Mouse (Mus musculus): ENCODE results near the gene Zbtb1. TPM values are rescaled to one million over a fixed set of nuclear protein-coding genes. Genes with fewer than 3 reads are reported as not detected.
A peak's percentile ranks its signal among the peaks of the same experiment; 100 is the strongest.

The Zbtb1 gene
- 10 to 100 TPM; 20.2 to 26.2 (median 25.2) TPM for polyA plus RNA-seq (2017; shearing (Covaris generic))

DNA sequence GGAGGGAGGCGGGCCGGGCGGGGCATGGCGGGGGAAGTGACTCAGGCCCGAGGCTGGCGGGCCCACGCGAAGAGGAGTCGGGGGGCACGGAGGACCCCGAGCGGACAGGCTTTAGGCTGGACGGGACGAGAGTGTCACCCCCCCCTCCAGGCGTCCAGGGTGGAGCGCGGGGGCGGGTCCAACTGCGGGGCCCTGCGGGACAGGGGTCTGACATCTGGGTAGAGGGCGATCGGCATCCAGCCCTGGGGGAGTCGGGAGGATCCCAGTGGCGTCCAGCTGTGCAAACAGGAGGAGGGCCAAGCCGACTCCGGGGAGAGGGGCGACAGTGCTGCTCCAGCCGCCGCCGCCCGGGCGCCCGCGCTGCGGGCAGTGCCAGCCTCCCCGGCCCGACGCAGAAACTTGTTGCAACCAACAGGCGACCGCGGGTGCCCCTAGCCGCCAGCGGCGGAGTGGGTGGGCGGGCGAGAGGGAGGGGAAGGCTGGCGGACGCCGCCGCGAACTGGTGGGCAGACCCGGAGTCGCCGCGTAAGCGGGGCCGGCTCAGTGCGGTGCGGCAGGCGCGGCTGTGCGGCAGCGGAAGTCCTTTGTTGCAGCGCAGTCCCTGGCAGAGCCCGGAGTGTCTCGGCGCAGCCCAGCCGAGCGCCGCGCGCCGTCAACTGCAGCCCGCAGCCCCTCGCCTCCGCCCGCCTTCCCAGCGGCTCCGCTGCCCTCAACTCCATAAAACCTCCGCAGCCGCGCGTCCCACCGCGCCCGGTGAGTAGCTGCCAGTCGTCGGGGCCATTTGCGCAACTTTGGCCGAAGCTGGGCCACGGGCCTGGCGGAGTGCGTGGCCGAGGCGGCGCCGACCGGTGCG is at the start of gene Zbtb1:
TSS of gene Zbtb1 (plus strand) at position 289 of the 853 bp plus-strand sequence.
- ATAC-seq, result peak; percentile 24

DNA sequence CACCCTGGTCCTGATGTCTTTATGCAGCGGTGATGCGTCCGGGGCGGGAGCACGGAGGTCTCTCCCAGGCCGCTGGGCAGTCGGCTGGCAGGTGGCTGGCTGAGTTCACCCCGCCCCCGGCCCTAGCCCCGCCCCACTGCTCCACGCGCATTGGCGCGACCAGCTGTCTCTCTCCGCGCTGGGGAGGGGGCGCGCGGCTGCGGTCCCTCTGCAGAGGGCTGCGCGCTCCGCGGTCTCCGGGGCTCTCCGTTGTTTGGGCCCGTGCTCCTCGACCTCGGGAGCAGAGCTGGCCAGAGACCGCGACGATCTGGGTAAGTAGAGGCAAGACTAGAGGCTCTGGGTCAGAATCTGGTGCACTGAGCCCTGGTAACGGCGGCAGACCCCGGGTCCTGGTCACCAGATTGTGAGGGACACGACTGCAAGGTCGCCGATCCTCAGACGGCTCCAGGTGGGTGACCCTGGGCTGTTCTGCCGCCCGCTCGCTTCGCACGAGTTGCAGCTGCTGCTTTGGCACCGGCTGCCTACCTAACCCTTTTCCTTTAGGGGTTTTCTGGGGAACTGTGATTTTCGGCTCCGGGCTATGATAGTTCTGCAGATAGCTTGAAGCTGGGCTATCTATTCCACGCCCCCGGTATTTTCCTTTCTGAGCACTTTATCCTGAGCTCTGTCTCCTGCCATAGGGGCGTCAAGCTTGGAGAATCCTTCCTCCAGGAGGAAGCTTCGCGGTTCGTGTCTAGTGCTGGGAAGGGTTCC is 45.2 kb upstream of the Zbtb1 start, which contains the start of gene Akap5:
TSS of gene Akap5 (plus strand) at position 213 of the 753 bp plus-strand sequence.
- peak; percentile 60 for ATAC-seq

DNA sequence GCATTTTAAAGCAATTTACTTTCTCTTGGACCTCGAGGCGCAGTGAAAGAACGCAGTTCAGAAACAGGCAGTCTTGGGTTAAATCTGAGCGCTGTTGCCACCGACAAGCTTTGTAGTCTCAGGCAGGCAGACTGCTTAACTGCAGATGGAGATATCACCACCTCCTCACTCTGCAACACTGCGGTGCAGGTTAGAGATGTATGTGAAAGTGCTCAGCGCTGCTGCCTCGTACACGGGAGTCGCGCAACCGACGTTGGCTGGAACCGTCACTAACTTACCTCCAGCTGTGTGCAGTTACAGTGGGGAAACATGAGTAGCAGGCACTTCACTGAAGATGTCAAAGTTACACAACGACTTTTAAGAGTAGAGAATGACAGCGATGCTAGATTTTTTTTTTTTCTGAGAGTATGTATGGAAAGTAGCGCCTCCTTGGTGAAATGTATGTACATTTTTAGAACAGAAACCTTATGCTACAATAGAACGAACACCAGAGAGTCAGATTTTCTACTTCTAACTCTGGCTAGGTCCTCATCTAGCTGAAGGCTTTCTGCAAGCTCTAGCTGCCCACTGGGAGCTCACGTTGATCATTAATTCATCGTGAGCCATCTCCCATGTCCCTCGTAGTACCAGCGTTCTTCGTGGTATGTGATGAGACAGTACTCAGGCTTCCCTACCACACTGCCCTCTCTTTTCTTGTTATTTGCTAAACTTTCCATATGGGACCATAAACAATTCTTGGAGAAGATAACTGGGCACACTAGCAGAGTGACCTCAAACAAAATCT is 43.4 kb upstream of the Zbtb1 start:
- ATAC-seq, result no peak

DNA sequence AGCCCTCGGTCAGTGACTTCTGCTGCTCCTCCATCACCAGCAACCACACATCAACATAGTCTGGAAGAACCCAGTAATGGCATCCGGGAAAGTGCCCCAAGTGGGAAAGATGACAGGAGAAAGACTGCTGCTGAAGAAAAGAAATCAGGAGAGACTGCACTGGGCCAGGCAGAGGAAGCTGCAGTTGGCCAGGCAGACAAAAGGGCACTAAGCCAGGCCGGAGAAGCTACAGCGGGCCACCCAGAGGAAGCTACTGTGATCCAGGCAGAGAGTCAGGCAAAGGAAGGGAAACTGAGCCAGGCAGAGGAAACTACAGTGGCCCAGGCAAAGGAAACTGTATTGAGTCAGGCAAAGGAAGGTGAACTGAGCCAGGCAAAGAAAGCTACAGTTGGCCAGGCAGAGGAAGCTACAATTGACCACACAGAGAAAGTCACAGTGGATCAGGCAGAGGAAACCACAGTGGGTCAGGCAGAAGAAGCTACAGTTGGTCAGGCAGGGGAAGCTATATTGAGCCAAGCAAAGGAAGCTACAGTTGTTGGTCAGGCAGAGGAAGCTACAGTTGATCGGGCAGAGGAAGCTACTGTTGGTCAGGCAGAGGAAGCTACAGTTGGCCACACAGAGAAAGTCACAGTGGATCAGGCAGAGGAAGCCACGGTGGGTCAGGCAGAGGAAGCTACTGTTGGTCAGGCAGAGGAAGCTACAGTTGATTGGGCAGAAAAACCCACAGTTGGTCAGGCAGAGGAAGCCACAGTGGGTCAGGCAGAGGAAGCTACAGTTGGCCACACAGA is 41.3 kb upstream of the Zbtb1 start:
- ATAC-seq, result no peak

DNA sequence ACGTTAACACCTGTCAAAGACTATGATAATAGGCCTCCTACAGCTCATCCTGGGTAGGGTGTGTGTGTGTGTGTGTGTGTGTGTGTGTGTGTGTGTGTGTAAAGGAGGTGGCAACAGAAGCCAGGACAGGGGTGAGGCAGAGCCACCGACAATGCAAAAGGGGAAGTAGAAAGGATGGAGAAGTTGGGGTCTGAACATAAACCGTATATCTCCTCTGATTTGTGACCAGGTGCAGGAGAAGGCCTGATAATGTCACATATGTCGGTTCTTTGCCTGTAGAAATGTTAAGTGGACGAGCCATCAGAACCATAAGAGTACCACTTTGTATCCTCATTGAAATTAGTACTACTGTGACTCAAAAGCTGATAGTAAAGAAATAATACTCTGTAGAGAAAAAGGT is 36.4 kb upstream of the Zbtb1 start:
- no peak for ATAC-seq

DNA sequence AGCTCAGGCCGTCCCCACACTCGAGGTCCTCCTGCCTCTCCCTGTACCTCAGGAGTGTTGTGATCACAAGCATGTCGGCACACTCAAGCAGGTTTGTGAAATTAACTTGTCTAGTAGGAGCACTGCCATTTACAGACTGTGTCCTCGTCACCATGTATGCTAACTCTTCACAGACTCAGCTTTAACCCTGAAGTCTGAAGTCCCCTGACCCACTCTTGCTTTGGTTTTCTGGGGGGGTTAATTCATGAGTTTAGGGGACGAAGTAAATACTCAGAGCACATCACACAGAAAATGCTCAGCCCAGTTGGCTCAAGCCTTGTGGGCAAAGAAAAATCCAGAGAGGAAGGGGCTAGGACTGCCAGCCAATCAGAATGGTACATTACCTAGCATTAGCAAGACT is 34.4 kb upstream of the Zbtb1 start:
- no peak for ATAC-seq

DNA sequence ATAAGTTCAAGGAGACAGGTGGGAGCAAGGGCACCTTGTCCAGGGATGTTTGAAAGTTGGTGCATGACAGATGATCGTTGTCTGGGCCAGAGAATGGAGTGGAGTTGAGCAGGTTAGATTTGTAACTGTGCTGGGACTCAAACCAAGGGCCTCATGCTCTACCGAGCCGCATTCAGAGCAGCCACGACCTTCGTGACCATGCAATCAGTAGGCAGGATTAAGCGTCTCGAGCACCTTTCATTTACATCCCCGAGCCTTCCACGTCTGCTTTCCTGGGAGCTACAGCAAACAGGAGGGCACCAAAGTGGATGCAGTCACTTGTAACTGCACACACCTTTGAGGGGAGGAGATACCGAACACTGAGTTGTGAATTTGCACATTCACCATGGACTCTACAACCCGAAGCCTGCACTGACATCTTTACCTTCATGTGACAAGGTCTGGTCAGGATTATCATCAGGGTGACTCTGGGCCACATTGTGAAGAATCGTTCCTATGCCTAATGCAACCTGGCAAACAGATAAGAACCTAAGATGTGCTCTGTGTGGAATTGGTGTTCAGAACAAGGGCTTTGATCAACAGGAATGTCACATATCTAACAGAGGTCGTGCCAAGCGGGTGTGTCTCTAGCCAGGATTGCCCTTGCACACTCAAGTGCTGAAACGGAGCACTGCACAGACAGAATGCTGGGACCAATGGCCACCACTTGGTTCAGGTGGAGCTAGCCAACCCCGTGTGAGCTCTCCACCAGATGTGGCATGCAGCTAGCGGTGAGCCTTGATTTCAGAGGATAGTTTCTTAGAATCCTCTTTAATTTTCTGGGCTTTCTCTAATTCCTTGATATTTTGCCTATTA is 33.7 kb upstream of the Zbtb1 start:
- ATAC-seq, result no peak

DNA sequence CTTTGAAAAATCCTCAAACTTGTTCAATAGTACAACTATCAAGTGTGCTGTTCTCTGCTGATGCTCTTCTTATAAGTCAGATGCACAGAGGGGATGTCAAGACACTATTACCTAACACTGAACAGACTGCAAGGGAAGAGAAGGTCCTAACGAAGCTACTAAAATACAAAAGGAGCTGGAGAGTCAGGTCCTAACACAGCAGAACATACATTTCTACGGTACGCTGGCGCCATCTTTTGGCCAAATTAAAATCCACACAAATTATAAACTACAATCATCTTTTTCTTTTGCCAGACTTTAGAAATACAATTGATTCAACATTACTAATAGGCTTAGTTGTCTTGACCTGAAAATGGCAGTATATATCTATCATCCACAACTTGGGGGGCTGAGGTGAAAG is 29.0 kb upstream of the Zbtb1 start:
- ATAC-seq, result peak; percentile 43

DNA sequence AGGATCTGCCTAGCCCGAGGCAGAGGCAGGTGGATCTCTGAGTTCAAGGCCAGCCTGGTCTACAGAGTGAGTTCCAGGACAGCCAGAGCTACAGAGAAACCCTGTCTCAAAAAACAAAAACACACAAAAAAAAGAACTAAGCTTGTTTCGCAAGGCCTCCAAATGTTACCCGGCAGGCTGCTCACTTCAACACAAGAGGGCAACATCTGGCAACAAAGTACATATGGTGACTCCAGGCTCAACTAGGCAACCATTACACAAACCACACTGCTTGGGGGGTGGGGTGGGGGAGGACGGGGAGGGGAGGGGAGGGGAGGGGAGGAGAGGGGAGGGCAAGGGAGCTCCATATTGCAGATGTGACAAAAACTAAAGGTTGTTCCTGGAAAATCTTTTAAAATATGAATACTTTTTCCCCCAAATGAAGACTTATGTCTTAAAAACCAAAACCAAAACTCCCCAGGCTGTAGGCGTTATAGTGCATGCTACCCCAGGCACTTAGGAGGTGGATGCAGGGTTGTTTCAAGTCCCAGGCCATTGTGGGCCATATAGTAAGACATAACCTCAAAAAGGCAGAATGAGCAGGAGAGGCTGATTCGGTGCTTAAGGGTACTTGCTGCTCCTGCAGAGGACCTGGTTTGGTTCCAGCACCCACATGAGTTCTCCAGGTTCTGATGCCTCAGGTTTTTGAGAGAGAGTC is 24.2 kb upstream of the Zbtb1 start:
- peak; percentile 84 for ATAC-seq

DNA sequence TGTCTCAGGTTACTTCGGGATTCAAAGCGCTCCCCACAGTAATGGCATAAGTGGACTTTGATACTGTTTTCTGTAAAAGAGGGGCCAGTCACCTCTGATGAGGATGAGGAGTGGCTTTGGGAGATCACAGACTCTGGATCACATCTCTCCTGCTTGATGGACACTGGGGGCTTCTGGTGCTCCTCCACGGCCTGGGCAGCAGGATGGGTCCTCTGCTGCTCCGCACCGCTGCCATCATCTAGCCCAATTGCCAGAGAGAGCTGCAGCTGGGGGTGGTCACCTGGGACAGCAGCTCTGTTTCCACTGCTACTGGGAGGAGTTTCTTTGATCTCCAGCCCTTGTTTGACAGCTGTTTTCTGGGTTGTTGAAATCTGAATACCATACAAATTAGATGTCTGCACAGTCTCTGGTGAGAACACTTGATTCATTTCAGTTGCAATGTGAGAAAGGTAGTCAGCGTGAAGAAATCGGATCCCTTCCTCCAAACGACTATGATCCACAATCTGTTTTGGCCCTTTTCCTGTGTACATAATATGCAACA is 20.3 kb upstream of the Zbtb1 start:
- ATAC-seq, result no peak

DNA sequence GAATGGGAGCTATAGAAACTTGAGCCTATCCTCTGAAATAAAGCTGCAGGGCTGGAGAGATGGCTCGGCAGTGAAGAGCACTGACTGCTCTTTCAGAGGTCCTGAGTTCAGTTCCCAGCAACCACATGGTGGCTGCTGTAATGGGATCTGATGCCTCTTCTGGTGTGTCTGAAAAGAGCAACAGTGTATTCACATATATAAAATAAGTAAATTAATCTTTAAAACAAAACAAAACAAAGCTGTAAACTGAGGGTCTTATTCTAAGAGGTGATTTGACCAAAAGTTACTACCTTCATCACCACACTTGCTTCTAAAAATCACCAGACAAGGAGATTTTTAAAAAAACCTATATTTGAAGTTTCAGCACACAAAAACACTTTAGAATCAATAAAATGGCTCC is 9.2 kb upstream of the Zbtb1 start:
- ATAC-seq, result no peak

DNA sequence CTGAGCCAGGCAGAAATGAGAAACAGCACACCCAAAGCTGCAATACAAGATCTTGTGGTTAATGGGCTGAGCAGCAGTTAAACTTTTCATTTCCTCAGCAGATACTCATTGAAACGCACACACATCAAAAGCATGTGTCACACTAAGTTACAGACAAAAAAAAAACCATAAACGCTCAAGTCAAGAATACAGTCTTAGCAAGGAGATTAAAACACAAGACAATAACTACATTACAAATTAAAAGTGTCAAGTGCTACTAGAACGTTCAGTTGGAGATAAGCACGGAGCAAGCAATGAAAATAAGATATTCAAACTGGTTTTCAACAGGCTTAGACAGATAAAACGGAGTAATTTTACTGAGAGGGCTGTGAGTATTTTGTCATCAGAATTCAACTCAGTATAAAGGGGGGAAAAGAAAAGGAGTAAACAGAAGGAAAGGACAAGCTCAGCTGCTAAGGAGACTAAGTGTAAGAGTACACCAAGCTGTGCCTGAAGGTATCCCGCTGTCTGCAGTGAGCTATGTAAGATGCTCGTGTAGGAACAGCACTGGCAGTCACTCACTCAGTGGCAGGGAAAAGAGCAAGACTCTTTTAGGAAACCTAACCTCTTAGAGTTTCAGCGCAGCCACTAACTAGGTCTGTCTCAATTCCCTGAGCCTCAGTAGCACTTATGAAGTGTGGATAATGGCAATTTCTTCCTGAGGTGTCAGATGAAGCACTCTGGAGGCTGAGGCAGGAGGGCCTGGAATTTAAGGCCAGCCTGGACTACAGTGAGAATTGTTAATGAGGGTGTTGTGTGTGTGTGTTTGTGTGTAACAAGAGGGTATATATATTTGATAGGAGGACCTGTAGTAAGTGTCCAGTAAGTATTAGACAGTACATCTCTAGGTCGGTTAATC is 8.4 kb upstream of the Zbtb1 start:
- peak; percentile 67 for ATAC-seq

DNA sequence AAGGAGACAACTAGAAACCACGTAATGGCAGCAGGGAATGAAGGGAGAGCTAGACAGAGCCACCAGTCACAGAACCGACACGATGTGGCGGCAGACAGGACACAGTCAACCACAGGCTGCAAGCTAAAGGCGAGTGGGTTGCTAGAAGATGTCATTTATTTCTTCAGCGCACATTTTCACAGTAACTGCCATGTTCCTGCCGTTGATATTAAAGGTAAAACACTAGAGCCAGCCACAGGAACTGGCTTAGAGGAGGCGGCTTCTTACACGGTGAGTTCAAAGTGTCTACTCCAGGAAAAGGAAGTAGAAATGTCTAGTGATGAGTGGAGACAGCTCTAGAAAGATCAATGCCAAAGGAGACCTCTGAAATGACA is 7.8 kb upstream of the Zbtb1 start:
- ATAC-seq, result peak; percentile 75

DNA sequence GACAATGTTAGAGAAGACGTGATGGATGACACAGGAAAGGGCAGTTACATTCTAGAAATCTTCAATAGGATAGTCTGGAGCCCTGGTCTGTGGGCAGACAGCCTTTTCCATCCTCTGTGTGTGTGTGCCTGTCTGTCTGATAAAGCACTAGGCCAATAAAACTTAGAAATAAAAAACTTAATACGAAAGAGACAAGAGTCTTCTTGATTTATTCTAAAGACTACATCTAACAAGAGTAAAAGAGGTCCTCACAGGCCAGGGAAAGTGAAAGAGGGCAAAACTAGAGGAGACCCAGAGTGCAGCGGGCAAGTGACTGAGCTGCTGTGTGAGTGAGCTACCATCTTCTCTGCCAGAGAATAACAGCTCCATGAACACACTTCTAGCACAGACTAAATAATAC is 3.8 kb upstream of the Zbtb1 start:
- no peak for ATAC-seq

DNA sequence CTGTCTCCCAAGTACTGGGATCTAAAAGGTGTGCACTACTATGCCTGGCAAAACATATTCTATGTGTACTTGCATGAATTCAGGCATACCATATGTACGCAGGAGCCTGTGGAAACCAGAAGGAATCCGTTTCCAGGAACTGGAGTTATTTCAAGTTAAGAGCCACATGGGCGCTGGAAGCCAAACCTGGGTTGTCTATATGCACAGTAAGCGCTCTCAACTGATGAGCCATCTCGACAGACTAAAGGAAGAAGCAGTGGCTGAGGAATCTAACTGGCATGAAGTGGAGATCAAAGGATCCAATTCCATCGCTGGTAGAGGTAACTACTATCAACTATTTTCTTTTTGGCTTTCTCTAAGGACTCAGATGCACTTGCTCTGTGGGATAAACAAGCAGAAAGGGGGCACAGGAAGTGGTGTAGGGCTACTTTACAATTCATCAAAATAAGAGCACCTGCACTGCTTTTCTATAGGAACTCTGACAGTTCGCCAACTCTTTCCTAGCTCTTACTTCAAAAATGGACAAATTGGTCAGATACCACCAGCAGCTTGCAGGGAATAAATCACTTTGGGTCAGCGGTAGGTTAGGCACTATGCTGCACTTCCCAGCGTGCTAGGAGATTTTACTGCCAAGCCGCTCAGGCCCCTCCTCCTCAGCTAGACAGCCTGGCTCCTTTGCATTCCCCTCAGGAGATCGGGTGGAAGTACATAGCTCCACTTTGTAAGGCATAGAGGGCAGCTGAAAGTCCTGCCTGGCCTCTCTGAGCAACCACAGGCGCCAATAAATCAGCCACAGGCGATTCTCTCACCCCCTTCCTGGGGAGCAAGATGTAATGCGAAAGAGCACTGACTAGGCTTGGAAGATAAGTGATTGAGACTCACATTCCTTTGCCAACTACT is 2.7 kb upstream of the Zbtb1 start:
- ATAC-seq, result peak; percentile 38

DNA sequence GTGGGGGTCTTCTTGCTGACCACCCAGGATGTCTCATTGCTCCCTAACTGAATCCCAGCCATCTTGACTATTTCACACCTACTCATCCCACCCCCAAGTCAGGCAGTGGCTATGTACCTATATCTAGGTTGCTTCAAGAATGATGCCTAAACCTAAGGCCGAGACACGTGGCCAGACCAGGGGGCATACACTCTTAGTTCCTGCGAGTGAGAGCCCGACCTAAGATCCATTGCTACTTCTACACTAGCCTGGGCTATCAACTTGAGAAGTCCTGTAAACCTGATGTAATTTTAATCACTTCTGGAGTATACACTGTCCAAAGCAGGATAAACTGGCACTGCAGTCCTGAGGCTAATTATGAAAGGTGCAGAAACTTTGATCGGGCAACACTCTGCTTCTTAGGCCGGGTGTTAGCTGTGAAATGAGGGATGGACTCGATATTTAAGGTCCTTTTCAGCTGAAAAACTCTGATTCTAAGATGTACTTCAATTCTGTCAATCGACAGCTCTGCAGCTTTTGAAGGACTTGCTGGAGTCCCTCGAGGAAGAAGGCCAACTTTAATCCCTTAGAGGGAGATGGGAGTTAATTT is 1.8 kb upstream of the Zbtb1 start:
- ATAC-seq, result no peak

DNA sequence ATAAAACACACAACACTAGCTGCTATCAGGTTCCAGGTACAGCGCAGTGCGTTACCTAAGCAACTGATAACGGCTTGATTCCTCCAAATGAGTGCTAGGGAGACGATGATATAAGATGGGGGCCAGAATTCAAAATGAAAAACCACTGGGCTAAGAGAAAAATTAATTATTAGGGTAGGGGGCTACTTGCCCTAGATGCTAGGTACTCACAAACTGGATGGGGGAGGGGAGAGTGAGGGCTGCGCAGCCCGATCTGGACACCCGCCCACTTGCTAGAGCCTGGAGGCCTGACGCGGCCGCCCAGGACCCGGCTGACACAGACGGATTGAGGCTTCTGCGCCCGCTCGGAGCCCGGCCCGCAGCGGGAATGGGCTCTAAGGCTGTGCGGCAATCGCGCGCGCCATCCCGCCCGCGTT is 1.3 kb upstream of the Zbtb1 start:
- ATAC-seq, result no peak
